Mouse (Mus musculus) c-Kit-positive CD71-positive TER-119-negative erythroid progenitor cells, embryonic 14.5 days (primary cell): ENCODE results near the gene Pacrg.

Experiments used
- DNase-seq: peaks from one replicate; pipeline ENCODE4 v3.0.0-alpha.2; 2013; ENCODE audit warnings: low read depth

Pacrg gene

GRCm38 (mm10) chr17:10372001-10372785 lies 467.9 kb downstream of the Pacrg start:
- DNase-seq, result no peak

GRCm38 (mm10) chr17:10371472-10371871 lies 468.6 kb downstream of the Pacrg start:
- DNase-seq, result no peak

- no peak for DNase-seq
These were observed 469.4 kb downstream of the Pacrg start for GRCm38 (mm10) chr17:10370660-10371130.

GRCm38 (mm10) chr17:10369961-10370659 lies 470.0 kb downstream of the Pacrg start:
- no peak for DNase-seq

- DNase-seq, result no peak
These were observed 473.1 kb downstream of the Pacrg start for GRCm38 (mm10) chr17:10367044-10367443.

- no peak for DNase-seq
These were observed 473.5 kb downstream of the Pacrg start for GRCm38 (mm10) chr17:10366577-10366976.

- no peak for DNase-seq
These were observed 474.3 kb downstream of the Pacrg start for GRCm38 (mm10) chr17:10365501-10366482.

GRCm38 (mm10) chr17:10363151-10363550 lies 477.0 kb downstream of the Pacrg start:
- no peak for DNase-seq

GRCm38 (mm10) chr17:10361882-10362291 lies 478.2 kb downstream of the Pacrg start:
- DNase-seq, result no peak

GRCm38 (mm10) chr17:10360738-10361137 lies 479.4 kb downstream of the Pacrg start:
- DNase-seq, result no peak

- DNase-seq, result no peak
These were observed 480.6 kb downstream of the Pacrg start for GRCm38 (mm10) chr17:10359466-10359865.

- no peak for DNase-seq
These were observed 482.8 kb downstream of the Pacrg start for GRCm38 (mm10) chr17:10357348-10357747.

GRCm38 (mm10) chr17:10356294-10356693 lies 483.8 kb downstream of the Pacrg start:
- DNase-seq, result no peak

GRCm38 (mm10) chr17:10355746-10356145 lies 484.4 kb downstream of the Pacrg start:
- DNase-seq, result no peak
